Mouse (Mus musculus) urinary bladder, adult 2 months (tissue): Measurements from ENCODE around the gene Htr1b. TPM values are rescaled to one million over a fixed set of nuclear protein-coding genes. Genes with fewer than 3 reads are reported as not detected.

Experiments
- DNase-seq: peaks from one replicate; pipeline ENCODE4 v3.0.0; 2022; ENCODE audit warnings: low spot score
- polyA plus RNA-seq: library from polyadenylated mRNA; depleted of rRNA; stranded (reverse); fragments of >200 nt; gene quantifications from 2 replicates; pipeline ENCODE4 v1.2.3, GENCODE M21; 2012; rRNA removed

The Htr1b gene
- polyA plus RNA-seq, result 0.97 and 1.3 TPM in 2 replicates

GRCm38 (mm10) chr9:81633437-81633973 lies at the start of gene Htr1b:
Gene Htr1b (minus strand): TSS chr9:81633828.
- DNase-seq, result no peak

- no peak for DNase-seq
Observed at GRCm38 (mm10) chr9:81676716-81677115, 43.1 kb upstream of the Htr1b start.

GRCm38 (mm10) chr9:81637486-81637885 lies 3.9 kb upstream of the Htr1b start:
- no peak for DNase-seq

GRCm38 (mm10) chr9:81635109-81635508 lies 1.5 kb upstream of the Htr1b start:
- DNase-seq, result no peak

GRCm38 (mm10) chr9:81634163-81634562 lies 535 bp upstream of the Htr1b start:
- DNase-seq, result no peak

- DNase-seq, result peak; percentile 23
Observed at GRCm38 (mm10) chr9:81632736-81633436, 742 bp downstream of the Htr1b start.

- no peak for DNase-seq
Observed at GRCm38 (mm10) chr9:81632191-81632735, 1.4 kb downstream of the Htr1b start.

GRCm38 (mm10) chr9:81631581-81632091 lies 2.0 kb downstream of the Htr1b start:
- DNase-seq, result no peak

GRCm38 (mm10) chr9:81626899-81627606 lies 6.6 kb downstream of the Htr1b start:
- DNase-seq, result no peak

- DNase-seq, result no peak
Observed at GRCm38 (mm10) chr9:81625898-81626297, 7.7 kb downstream of the Htr1b start.

GRCm38 (mm10) chr9:81622873-81623272 lies 10.8 kb downstream of the Htr1b start:
- no peak for DNase-seq

GRCm38 (mm10) chr9:81611022-81611421 lies 22.6 kb downstream of the Htr1b start:
- DNase-seq, result no peak

Other genes starting within 250 kb of the Htr1b start
- not detected in 2 replicates for gene Mei4, start 229.8 kb upstream of the Htr1b start, polyA plus RNA-seq